Mouse (Mus musculus) adrenal gland (tissue): ENCODE measurements around the gene Tirap.
"Not testable (repeated sequence)": the region's sequence is repeated elsewhere in the genome, so short reads cannot be mapped to it uniquely, and the experiment has no call there.

ENCODE experiments used
- intact Hi-C: fragments of 180-260 bp; cut with DNase I; formaldehyde crosslinking; loops from one replicate; pipeline ENCODE4 v1.15.1; 2025

Gene Tirap

DNA sequence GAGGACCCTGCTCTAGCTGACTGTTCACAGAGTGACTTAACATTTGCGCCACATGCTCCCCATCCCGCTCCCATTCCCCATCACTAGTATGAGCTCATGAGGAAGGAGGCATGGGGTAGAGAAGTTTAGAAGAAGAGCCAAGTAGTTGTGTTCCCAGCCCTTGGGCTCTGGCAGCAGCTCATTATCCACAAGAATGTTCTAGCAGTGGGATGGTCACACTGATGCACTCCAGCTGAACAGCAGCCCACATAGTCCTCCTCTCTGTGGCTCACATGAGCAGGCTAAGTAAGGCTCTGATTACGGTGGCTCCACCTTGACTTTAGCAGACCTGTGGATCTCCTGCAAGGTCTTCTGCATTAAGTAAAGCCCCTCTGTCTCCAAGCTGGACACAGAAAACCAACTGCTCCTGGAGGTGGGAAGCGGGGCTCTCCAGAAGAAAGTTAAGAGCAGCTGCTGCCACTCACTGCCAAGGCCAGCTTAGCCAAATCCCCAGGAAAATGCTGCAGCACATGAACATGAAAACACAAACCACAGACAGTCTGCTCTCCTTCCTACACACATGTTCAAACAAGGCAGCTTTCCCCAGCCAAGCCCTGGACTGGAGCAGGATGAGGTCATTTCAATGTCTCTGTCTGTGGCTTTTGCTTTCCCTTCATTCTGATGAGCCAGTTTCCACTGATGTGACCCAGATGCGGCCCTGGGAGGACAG, 43.9 kb downstream of the Tirap start:
- intact Hi-C loops = no loop called here

DNA sequence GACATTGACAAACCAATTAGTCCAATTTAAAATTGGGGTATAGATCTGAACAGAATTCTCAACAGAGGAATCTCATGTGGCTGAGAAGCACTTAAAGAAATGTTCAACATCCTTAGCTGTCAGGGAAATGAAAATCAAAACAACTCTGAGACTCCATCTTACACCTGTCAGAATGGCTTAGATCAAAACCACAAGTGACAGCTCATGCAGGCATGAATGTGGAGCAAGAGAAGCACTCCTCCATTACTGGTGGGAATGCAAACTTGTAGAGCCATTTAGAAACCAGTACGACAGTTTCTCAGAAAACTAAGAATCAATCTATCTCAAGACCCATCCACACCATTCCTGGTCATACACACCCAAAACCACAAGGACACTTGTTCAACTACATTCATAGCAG, 47.2 kb downstream of the Tirap start:
- intact Hi-C loops = no loop called here

DNA sequence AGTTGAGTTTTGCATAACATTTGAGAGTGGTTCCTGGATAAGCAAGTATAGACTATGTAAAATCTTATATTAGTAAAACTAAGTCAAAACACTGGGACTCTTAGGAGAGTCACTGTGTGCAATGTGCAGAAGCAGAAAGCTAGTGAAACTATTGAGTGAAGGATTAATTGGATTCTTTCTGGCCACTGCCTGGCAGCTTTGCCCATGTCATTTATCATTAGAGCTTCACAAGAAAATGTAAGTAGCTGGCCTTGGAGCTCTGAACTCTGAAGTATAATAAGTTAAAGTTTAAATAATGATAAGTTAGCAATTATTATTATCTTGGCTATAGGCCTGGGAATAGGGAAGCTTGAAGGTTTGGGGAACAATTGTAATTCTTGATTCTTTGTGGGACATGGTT, 51.3 kb downstream of the Tirap start:
- intact Hi-C loops = not testable (repeated sequence)

DNA sequence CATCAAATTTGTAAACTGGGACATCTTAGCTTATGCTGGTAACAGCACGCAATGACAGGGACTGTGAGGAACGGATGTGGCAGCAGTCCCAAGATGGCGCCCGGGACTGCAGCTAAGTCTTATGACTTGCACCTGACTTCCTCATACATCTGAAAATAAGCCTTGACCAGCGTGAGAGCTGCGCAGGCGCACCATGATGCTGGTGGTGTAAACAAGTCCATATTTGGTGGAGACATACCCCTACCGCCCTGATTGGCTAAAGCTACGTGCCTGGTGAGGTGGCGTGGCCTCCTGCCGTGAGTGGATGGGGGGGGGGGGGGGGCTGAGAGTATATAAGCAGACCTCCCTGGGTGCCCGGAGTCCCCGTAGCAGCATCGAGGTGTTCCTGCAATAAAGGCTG, 52.8 kb downstream of the Tirap start:
- intact Hi-C loops = not testable (repeated sequence)

DNA sequence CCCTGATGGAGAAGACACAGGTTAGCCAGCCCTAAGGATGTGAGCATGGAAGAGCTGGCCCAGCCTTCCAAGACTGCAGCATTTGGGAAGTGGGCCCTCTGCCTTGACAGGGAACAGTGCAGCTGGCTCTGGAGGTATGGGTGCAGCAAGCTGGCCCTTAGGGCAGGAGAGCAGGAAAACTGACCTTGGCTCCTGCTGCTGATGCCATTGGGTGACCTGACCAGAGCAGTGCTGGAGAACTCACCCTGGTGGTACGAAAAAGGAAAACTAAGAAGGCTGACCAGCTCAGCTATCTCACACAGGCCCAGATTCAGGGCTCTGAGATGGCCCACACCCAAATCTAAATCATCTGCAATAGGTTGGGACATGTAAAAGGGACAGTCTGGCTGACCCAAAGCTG, 54.3 kb downstream of the Tirap start:
- intact Hi-C loops = no loop called here

DNA sequence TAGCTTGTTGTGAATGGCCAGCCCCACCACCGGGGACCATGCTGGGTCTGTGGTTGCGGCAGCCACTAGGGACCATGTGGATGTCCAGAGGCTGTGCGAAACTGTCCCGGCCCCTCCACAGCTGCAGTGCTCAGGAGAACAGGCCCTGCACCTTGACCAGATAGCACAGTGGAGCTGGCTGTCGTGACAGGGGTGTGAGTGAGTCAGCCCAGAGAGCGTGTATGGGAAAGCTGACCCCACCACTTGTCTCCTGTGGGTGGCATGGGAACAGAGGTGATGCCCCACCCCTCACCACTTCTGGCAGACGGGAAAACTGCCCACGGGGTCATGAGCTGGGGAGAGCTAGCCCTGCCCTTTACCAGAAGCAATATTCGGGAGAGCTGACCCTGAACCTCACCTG, 55.0 kb downstream of the Tirap start:
- intact Hi-C loops = no loop called here

DNA sequence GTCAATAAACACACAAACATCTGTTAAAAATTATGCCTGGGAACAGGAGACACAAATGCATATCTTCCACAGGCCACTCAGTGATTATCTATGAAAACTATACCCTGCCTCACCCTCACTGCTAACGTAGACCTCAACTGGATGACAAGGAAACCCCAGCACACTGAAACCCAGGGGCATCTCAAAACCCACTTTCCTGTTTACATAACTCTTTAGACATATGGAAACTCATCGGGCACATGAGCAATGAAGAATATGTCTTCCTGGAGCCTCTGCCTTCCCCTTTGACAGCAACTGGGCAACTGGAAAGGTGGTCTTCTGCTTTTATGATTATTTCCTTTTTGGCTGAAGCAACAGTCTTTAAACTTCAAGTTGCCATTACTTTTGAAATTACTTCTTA, 57.9 kb downstream of the Tirap start:
- intact Hi-C loops = no loop called here

DNA sequence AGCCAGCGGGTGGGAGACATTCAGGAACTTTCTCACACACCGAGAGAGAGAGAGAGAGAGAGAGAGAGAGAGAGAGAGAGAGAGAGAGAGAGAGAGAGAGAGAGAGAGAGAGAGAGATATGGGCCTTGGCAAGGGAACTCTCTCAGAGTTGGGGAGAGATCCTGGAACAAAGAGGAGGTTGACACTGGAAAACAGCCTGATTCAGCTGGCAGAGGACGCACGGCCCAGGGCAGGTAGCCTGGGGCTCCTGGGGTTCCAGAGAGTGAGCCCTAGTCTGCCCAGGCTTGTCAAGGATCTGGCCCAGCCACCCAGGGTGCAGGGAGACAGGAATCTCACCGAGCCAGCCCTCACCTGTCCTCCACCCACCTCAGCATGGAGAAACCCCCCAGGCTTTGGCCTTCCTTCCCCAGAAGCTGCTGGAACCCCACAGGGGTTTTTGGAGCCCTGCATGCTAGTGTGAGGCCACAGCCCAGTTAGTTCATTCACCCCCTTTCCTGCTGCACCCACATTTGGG, 60.8 kb downstream of the Tirap start:
- intact Hi-C loops = no loop called here

DNA sequence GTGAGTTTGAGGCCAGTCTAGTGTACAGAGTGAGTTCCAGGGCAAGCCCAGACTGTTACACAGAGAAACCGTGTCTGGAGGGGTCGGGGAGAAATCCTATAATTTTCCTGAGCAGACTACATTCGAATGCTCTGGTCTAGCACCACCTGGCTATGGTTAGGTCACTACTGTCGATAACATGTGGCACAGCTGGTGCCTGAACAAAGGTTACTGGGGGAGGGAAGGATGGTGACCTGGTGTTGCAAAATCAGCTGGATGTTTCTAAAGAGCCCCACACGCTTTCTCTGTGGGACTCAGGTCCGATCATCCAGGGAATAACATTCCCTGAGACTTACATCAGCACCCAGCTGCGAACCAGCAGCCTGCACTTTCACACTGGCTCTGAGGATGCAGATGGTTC, 62.1 kb downstream of the Tirap start:
- intact Hi-C loops = no loop called here

DNA sequence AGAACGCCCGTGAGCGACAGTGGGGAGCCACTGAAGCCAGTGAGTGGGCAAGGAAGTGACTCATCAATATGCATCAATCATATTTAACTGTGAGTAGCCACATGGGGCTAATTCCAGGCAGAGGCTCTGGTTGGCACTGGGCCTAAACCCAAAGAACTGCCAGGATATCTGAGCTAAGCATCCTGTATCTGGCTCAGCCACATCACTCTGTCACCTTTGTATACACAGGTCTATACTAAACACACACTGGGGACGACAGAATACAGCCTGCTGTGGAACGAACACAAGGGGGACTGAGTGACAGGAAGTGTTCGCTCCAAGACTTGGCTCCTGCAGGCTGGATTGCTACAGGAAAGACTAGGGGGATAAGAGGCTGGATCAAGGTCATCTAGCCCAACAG, 64.5 kb downstream of the Tirap start:
- intact Hi-C loops = no loop called here
